Mouse (Mus musculus): ENCODE data around the gene Impdh2.

Gene Impdh2

DNA sequence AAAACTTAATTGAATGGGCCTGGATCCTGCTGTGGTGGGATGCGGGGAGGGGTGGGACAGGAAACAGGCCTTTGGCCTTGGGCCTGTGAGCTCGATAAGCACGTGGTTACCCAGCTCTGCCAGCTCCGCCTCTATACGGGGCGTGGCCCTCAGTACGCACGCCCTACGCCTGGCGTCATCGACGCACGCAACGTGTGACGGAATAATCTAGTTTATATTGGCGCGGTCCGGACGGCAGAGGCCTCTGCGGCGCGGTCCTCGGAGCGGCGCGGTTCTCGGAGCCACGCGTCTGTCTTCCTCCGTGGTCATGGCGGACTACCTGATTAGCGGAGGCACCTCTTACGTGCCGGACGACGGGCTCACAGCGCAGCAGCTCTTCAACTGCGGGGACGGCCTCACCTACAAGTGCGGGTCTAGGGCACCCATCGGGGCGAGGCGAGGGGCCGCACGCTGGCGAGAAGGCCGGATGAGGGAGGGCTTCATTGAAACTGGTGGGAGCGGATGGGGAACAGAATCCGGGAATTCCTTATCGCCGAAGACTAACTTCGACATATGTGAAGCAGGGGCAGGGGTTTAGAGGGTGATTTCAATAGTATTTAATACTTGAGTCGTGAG lies at the start of gene Impdh2:
Gene Impdh2, plus strand, starts transcription at position 60 of the 615 bp plus-strand sequence.
- peak; percentile 99 for DNase-seq (ENCODE audit: low read depth, low spot score)

DNA sequence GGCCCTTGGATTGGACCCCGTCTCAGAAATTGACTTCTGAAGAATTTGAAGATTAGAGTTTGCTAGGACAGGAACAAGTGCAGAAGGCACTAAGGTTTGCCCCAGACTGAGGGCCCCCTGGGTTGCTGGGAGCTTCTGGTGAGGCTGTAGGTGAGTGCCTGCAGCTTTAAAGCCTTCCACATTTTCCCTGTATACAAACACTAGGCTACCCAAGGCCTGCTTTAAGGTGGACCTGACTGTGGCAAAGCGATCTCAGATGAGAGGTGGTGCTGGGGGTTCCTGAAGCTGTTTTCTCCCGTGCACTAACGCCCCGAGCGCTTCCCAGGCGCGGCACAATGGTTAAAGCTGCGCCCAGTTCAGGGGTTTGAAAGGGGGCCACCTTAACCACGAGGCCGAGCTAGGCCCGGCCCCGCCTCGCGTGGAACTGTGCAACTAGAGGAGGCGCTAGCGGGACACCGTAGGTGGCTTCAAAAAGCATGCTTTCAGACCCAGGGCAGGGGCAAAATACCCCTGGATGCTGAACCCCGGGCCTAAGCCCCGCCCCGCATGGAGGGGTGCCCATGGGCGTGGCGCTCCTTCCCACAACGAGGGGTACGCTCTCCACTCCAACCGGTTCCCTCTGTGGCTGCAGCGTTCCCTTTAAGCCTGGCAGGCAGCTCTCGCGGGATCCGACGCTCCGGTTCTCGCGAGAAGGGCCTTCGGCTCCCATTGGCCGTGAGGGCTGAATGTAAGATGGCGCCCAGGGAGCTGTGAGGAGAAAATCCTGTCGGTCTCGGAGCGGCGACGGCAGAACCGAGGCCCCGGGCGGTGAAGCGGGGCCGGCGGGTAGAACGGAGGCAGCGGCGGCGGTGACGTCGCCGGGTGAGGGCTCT lies 43.5 kb upstream of the Impdh2 start, which contains the start of gene Qrich1:
Gene Qrich1, plus strand, starts transcription at position 427 of the 872 bp plus-strand sequence.
- peak; percentile 99 for DNase-seq (ENCODE audit: low read depth, low spot score)

DNA sequence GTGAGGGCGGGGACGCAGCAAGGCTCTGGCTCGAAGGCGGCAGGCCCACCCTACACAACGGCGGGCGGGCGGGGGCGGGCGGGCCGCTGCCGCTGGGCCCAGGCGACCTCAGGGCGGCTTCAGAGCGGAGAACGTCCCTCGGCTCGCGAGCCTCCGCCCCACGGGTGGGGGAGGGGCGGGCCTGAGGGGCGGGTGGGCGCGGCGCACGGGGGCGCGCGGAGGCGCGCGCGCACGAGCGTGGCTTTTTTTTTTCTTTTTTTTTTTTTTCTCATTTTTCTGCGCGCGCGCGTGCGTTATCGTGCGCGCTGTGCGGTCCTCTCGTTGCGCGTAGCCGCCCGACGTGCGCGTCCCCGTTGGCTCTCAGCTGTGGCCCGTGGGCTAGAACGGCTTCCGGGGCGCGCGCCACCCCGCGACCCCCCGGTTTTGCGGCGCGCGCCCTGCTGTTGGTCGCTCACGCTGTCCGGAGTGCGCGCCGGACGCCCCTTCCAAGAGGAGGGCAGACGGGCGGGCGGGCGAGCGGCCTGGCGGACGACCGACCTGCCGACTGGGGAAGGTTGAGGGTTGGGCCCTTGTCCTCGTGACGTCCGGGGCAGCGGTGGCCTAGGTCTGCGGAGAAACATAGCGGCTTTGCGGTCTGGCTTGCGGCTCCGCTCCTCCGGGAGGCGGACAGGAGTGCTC lies 42.7 kb upstream of the Impdh2 start:
- peak; percentile 85 for DNase-seq (ENCODE audit: low read depth, low spot score)

DNA sequence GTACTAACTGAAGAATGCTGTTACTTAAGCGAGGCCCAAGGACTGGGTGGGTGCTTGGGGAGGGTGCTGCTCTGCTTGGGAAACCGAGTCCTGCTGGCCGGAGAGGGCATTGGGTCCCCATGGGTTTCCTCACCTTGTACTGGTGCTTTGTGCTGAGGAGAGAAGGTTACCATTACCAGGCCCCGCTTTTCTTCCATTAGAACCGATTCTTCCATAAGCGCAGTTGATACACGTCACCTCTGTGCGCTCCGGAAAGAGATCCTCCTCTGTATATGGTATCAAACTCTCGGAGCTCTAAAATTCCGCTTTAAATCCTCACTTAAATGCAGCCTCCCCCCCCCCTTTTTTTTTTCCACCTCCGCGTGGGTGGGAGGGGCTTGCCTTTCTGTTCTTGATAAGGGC lies 42.2 kb upstream of the Impdh2 start:
- DNase-seq (ENCODE audit: low read depth, low spot score) = peak; percentile 49

DNA sequence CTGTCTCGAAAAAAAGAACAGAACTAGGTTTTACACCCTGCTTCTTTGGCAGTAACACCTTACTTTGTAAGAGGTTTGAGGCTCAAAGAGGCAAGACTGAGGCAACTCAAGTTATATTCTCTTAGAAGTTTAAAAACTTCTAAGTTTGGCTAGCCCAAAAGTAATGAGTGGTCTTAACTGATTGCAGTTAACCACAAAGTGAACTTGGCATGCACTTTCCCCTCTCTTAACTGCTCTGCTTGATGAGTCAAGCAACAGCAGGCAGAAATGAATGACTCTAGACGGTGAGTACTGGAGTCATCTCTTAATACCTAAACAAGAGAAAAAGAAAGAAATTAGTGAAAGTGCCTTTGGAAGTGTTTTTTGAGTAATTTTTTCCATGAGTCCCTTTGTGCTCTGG lies 38.5 kb upstream of the Impdh2 start:
- DNase-seq (ENCODE audit: low read depth, low spot score) = no peak

DNA sequence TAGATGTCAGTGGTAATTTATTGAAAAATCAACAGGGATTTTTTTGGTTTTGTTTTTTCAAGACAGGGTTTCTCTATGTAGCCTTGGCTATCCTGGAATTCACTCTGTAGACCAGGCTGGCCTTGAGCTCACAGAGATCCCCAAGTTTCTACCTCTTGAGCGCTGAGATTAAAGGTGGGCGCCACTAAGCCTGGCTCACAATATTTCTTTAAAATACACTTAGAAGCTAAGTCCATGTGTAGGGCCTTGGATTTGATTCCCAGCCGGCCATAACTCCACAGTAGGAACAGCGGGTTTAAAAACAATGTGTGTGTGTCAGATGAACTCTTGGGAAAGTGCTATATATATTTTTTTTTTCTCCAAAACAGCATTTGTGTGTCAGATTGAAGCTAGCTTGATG lies 36.7 kb upstream of the Impdh2 start:
- no peak for DNase-seq (ENCODE audit: low read depth, low spot score)

DNA sequence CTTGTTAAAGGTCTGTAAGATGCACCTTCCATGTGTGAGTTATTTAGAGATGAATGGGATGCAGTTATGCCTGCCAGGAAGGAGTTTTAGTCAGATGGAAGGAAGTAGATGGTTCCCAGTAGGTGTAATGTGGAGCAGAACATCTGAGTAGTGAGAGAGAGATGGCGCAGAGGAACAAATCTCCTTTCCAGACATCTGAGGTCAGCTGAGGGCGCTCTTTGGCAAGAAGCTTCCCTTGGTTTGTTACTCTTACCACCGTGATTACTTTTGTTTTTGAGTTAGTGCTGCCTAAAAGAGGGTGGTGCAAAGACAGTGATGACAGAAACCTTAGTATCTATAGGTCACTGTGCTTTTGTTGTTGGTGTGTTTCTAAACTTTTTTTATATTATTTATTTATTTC lies 34.7 kb upstream of the Impdh2 start:
- DNase-seq (ENCODE audit: low read depth, low spot score) = no peak

DNA sequence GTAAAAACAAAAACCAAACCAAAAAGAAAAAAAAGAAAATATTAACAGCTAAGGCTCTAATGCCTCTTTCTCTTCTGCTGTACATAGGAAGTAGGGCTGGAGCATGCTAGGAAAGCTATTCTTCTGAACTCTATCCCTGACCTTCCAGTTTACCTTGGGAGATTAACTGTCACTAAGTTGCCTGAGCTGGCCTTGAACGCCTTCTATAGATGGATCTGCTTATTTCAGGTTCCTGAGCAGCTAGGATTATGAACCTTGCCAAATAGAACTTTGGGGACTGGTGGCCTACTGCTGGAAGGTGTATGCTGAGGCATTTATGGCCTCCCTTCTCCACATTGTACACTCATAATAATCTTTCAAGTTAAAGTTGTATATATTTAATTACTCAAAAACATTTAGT lies 29.1 kb upstream of the Impdh2 start:
- no peak for DNase-seq (ENCODE audit: low read depth, low spot score)

DNA sequence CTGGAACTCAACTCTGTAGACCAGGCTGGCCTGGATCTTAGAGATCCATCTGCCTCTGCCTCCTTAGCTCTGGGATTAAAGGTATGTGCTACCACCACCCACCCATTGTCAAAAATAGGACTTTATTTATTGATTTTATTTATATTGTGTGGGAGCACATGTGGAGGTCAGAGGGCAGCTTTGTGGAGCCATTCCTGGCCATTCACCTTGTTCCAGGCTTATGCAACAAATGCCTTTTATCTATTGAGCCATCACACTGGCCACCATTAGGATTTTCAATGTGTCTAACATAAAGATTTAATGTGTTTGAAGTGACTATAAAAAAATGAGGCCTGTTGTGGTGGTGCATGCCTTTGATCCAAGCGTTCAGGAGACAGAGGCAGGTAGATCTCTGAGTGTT lies 28.6 kb upstream of the Impdh2 start:
- DNase-seq (ENCODE audit: low read depth, low spot score) = no peak

DNA sequence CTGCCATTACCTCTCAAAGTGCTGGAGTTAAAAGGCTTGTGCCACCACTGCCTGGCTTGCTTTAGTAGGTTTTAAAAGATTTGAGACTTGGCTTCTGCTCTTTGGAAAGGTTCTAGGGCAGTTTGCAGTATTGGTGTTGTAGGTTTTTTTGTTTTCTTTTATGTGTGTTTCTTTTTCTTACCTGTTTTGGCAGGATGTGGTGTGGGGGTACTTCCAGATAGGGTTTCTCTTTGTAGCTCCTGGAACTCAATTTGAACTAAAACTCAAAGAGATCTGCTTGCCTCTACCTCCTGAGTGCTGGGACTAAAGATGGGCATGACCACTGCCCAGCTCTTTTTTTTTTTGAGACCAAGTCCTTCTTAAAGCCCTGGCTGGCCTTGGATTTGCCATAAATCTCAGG lies 19.2 kb upstream of the Impdh2 start:
- DNase-seq (ENCODE audit: low read depth, low spot score) = no peak

DNA sequence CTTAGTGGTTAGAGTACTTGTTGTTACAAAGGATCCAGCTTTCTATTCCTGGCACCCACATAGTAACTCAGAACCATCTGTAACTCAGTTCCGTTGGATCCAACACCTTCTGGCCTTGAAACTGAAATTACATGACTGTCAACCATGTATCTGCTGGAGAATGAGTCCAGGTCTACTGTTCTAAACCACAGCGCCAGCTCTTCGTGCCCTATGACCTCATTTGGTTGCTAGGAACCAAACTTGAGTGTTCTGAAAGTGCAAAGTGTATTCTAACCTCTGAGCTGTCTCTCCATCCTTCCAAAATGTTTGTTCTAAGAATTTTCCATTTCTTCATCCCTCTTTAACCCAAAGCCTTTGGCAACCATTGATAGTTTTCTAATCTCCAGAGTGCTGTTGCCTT lies 14.1 kb upstream of the Impdh2 start:
- DNase-seq (ENCODE audit: low read depth, low spot score) = no peak

DNA sequence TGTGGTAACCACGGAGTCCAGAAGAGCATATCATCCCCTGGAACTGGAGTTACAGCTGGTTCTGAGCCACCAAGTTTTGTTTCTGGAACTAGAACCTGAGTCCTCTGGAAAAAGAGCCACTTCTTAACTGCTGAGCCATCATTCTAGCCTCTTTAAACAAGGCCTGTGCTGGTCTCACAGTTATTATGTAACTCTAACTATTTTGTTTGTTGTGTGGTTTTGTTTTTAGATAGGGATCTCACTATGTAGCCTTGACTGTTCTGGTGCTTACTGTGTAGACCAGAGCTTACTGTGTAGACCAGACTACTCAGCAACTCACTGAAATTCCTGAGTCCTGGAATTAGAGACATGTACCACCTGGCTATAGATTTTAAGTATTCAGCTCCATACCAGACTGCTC lies 13.2 kb upstream of the Impdh2 start:
- DNase-seq (ENCODE audit: low read depth, low spot score) = no peak

DNA sequence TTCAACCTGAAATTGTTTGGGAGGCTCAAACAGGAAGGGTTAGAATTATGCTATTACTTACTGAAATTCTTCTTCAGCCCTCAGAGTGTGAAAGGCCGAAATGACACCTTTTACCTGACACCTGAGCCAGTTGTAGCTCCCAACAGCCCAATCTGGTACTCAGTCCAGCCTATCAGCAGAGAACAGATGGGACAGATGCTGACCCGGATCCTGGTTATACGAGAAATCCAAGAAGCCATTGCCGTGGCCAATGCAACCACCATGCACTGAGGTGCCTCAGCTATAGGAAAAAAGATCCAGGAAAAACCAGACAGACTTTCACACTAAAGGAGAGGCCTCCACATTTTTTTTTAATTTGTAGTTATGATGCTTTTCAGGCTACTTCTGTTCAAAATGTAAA lies 917 bp upstream of the Impdh2 start:
- DNase-seq (ENCODE audit: low read depth, low spot score) = no peak

DNA sequence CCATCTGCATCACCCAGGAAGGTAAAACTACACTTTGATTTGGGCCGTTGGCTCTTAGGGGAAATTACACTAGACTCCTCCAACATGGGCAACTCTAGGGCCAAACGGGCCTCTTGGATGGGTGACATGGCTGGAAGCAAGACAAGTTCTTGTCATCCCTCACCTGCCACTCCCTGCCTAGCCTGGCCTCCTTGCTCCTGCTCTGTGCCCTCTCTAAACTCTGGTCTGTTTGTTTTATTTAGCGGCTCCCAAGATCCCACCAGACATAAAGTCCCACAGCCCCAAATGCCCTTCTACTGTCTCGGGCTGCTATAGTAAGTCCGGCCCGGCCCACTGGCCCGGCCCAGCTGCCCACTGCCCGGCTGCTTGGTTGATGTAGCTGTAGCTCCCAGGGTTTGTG lies 3.6 kb downstream of the Impdh2 start:
- DNase-seq (ENCODE audit: low read depth, low spot score) = no peak

DNA sequence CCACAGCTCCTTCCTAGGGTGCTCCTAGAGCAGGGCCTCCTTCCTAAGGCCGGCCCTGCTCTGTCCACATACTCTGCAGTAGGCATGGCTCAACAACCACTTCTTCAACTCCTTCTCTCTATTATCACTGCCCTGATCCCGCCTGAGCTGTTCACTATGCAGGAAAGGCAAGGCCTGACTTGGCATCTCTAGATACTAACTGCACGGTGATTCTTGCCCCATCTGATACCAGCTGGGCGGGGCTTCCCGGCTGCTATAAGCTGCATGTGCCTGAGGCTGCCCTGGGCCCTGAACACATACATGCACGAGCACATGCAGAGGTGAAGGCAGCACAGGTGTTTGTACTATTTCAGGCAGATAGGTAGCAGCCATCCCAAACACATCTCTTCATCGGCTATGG lies 4.0 kb downstream of the Impdh2 start:
- no peak for DNase-seq (ENCODE audit: low read depth, low spot score)

DNA sequence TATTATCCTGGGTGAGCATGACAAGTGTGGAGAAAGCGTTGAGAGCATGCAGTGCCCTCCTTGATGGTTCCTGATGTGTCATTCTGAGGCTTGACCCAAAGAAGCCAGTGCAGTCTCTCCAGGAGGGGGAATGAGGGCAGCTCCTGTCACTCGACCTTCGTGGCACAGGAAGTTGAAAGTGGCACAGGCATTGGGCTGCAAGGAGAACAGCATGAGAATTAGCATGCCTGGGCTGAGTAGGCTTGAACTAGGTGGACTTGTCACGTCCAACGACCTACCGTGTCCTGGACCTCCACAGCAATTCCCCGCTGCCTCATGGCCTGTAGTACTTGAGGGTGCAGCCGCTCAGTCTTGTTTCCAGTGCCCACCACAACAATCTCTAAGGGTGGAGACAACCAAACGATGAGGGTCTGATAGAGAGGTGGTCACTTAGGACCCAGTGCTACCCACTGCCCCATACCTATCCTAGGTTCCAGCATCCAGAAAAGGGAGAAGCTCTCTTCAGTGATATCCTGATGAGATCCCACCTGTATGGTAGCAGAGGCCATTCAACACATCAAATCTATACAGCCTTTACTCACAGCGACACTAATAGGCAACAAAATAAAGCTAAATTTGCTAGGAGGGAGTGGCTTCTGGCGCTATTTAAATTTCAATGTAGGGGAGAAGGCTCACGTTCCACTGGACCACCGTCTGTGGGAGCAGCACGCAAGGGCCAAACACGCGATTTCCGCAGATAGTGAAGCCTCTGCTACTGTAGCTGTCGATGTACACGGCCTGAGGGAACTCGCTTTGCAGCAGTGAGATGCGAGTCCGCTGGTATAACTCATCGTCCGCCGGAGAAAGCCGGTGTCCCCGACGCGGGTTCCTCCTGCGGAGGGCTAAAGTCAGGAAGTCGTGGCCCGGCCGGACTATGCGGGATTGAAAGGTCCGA lies 6.1 kb downstream of the Impdh2 start:
- no peak for DNase-seq (ENCODE audit: low read depth, low spot score)

DNA sequence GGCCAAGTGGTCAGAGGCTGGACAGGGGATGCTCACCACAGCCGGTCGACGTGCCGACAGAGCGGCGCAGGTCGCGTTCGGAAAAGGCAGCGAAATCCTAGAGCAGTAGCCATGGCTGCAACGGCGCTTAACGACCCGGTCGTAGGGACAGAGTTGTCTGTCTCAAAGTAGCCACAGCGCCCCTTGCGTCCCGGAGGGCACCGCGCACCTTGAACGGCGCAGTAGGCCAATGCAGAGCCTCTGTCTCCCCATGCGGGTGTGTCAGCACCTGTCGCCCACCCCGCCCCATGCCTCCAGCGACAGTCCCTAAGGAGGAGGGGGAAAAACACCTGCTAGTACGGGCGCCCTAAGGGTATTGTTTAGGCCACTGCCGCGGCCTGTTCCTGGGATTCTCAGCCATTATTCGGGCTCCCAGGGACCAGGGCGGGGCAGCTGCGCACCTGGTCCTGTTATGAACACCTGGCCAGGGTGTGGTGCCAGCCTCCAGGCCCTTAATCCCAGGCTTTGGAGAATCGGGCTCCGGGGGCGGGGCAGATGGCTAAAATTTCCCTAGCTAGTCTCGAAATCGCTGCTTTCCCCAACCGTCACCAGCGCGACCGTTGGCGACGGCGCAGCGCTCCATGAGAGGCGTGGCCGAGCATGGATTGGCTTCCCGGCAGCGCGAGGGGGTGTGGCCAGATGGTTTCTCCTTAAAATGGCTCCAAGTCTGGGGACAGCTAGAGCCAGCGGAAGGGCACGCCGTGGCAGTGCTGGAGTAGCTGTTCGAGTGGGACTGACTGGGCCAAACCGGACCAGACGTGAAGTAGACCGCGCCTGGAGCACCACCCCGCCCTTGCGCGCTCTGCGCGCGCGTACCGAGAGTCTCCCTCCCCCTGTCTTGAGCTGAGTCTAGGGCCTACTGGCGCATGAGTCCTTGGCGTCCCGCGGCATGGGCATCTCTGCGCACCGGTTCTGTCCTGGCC lies 7.0 kb downstream of the Impdh2 start, which contains the start of gene Ndufaf3:
Gene Ndufaf3, minus strand, starts transcription at position 620 of the 962 bp plus-strand sequence.
- DNase-seq (ENCODE audit: low read depth, low spot score) = peak; percentile 94

DNA sequence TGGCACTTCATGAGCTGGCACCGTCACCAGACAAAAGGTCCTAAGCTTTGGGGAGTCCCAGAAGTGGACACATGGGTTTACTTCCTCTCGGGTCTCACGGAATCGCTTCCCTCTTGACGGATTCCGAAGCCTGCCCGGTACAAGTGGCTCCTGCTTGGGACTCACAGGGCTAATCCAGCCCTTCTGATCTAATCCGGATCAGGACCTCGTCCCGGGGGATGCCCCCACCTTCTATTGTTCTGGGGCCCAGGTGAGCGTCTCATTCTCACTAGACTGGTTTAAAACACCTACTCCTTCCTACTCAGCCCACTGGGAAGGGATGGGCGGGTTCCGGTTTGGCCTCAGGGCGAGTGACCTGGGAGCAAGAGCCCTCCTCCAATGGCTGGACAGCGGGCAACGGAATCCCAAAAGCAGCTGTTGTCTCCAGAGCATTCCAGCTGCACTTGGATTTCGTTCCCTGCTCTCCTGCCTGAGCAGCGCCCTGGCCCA lies 7.9 kb downstream of the Impdh2 start:
- no peak for DNase-seq (ENCODE audit: low read depth, low spot score)

DNA sequence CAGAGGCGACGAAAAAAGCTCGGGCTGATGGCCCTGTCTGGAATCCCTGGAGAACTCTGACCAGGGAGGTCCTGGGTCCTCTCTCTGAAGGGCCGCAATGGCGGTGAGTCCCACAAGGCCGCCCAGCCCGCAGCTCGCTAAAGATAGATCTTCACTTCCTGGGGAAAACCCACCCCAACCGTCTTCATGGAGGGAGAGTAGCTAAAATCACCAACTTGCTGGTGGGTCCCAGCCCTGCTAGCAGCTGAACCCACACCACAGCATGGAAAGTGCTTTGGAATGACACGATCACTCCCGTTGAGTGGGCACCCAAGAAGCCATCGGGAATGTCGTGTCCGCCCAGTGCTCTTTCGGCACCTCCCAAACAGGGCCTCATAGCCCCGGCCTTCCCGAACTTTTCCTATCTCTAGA lies 8.4 kb downstream of the Impdh2 start:
- DNase-seq (ENCODE audit: low read depth, low spot score) = no peak

Measured in forelimb bud, embryonic 11.5 days (tissue).